Mouse (Mus musculus): Measurements from ENCODE around the gene Eva1a. TPM values are rescaled to one million over a fixed set of nuclear protein-coding genes. Genes with fewer than 3 reads are reported as not detected.

Eva1a gene
- polyA plus RNA-seq, 1 experiment = 3.6 TPM

GRCm38 (mm10) chr6:82084235-82084634 is 43.4 kb downstream of the Eva1a start:
- Histone ChIP-seq H3K4me3 (ENCODE audit: insufficient read depth, low read length) (no peak overlapping the region), H3K27ac (ENCODE audit: insufficient read depth, low read length) (no peak overlapping the region), H3K4me1 (ENCODE audit: control insufficient read depth, insufficient read depth, low read length) (0 out of 2 replicates have a peak, but pooled peaks cover 8% of the 10 kb centered on the region)
- TF ChIP-seq POLR2A (IDR thresholded peaks at IDR 0.05; ENCODE audit: low read depth, low read length) (no peak), CTCF (IDR thresholded peaks at IDR 0.05; ENCODE audit: borderline replicate concordance, insufficient read depth, low read length) (no peak)

DNA sequence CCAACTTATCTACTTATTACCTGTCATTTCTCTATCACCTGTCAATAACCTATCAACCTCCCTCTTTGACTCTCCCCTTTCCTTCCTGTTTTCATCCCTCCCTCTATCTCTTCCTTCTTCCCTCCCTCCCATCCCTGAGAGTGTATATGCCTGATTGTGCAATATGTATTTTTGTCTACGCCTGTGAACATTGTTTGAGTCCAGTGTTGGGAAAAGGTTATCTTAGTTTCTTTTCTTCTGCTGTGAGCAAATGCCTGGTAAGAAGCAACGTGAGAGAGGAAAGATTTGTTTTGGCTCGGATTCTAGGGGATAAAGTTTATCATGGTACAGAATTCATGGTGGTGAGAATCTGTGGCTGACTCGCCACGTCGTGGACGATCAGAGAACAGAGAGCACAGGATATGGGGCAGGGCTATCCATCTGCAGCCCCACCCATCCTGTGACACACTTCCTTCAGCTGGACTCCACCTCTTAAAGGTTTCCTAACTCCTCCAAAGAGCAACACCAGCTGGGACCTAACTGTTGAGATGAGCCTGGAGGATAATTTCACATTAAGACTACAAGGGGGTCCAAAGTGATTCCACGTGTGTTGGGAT is 44.6 kb downstream of the Eva1a start:
- TF ChIP-seq POLR2A (IDR thresholded peaks at IDR 0.05; ENCODE audit: low read depth, low read length) (no peak), CTCF (IDR thresholded peaks at IDR 0.05; ENCODE audit: borderline replicate concordance, insufficient read depth, low read length) (no peak)
- H3K4me1 ChIP-seq (ENCODE audit: control insufficient read depth, insufficient read depth, low read length) = 0 out of 2 replicates have a peak, but pooled peaks cover 8% of the 10 kb centered on the region
- H3K4me3 ChIP-seq (ENCODE audit: insufficient read depth, low read length) = no peak overlapping the region
- no peak overlapping the region for H3K27ac ChIP-seq (ENCODE audit: insufficient read depth, low read length)

- H3K4me3 ChIP-seq (ENCODE audit: insufficient read depth, low read length) = no peak overlapping the region
- no peak overlapping the region for H3K27ac ChIP-seq (ENCODE audit: insufficient read depth, low read length)
- 0 out of 2 replicates have a peak, but pooled peaks cover 8% of the 10 kb centered on the region for H3K4me1 ChIP-seq (ENCODE audit: control insufficient read depth, insufficient read depth, low read length)
- TF ChIP-seq CTCF (IDR thresholded peaks at IDR 0.05; ENCODE audit: borderline replicate concordance, insufficient read depth, low read length) (no peak), POLR2A (IDR thresholded peaks at IDR 0.05; ENCODE audit: low read depth, low read length) (no peak)
Measured at GRCm38 (mm10) chr6:82088133-82088532, 47.3 kb downstream of the Eva1a start.

DNA sequence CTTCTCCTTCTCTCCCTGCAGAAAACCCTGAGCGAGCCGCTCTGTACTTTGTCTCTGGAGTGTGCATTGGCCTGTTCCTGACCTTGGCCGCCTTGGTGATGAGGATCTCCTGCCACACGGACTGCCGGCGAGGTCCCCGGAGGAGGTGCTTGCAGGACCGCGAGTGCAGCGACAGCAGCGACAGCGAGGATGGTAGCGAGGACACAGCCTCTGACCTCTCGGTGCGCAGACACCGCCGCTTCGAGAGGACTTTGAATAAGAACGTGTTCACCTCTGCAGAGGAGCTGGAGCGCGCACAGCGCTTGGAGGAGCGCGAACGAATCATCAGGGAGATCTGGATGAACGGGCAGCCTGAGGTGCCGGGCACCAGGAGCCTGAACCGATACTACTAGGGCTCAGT is 50.9 kb downstream of the Eva1a start:
- Histone ChIP-seq H3K4me1 (ENCODE audit: control insufficient read depth, insufficient read depth, low read length) (0 out of 2 replicates have a peak, but pooled peaks cover 8% of the 10 kb centered on the region), H3K4me3 (ENCODE audit: insufficient read depth, low read length) (no peak overlapping the region), H3K27ac (ENCODE audit: insufficient read depth, low read length) (no peak overlapping the region)
- TF ChIP-seq CTCF (IDR thresholded peaks at IDR 0.05; ENCODE audit: borderline replicate concordance, insufficient read depth, low read length) (no peak), POLR2A (IDR thresholded peaks at IDR 0.05; ENCODE audit: low read depth, low read length) (no peak)

DNA sequence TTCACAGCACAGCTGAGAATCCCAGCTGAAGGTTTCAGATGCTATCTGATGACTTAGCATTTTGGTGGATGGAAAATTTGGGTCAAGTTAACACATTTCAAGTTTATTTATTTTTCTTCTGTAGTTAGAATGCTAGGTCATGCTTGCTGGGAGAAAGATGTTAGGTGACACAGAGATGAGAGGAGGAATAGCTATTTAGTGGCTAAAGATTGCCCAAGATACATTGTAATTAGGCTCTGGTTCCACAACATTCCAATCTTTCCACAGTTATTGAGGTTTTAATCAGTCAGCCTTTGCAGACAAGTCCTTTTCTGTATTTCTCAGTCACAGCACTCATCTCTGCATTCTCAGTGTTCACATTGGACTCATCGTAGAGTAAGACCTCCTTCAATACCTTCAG is 56.9 kb downstream of the Eva1a start:
- H3K4me3 ChIP-seq (ENCODE audit: insufficient read depth, low read length) = no peak overlapping the region
- TF ChIP-seq POLR2A (IDR thresholded peaks at IDR 0.05; ENCODE audit: low read depth, low read length) (no peak), CTCF (IDR thresholded peaks at IDR 0.05; ENCODE audit: borderline replicate concordance, insufficient read depth, low read length) (no peak)
- no peaks in the 10 kb centered on the region for H3K4me1 ChIP-seq (ENCODE audit: control insufficient read depth, insufficient read depth, low read length)
- no peak overlapping the region for H3K27ac ChIP-seq (ENCODE audit: insufficient read depth, low read length)

DNA sequence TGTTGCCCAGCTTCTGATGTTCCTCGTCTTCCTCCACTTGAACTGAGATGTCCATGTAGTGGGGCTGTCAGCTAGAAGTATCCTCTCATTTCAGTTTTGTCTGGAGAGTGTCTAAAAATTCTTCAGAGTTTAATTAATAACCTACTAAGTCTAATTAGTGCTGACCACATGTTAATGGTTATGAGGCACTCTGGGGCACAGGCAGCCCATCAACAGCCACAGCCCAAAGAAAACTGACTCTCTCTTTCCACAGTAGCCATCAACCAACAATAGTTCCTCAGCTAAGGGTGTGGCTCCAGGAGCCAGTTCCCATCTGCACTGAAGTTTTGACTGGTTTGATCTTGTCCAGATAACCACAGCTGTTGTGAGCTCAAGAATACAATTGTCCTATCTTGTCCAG is 57.6 kb downstream of the Eva1a start:
- TF ChIP-seq POLR2A (IDR thresholded peaks at IDR 0.05; ENCODE audit: low read depth, low read length) = no peak
- TF ChIP-seq CTCF (IDR thresholded peaks at IDR 0.05; ENCODE audit: borderline replicate concordance, insufficient read depth, low read length) = no peak
- no peaks in the 10 kb centered on the region for H3K4me1 ChIP-seq (ENCODE audit: control insufficient read depth, insufficient read depth, low read length)
- H3K4me3 ChIP-seq (ENCODE audit: insufficient read depth, low read length) = no peak overlapping the region
- no peak overlapping the region for H3K27ac ChIP-seq (ENCODE audit: insufficient read depth, low read length)

- H3K27ac ChIP-seq (ENCODE audit: insufficient read depth, low read length) = no peak overlapping the region
- TF ChIP-seq CTCF (IDR thresholded peaks at IDR 0.05; ENCODE audit: borderline replicate concordance, insufficient read depth, low read length) (no peak), POLR2A (IDR thresholded peaks at IDR 0.05; ENCODE audit: low read depth, low read length) (no peak)
- H3K4me1 ChIP-seq (ENCODE audit: control insufficient read depth, insufficient read depth, low read length) = peaks cover 7% of the 10 kb centered on the region; the same call in 1 of the 2 replicates
- no peak overlapping the region for H3K4me3 ChIP-seq (ENCODE audit: insufficient read depth, low read length)
Measured at GRCm38 (mm10) chr6:82110473-82110872, 69.6 kb downstream of the Eva1a start.

- no peak overlapping the region for H3K27ac ChIP-seq (ENCODE audit: insufficient read depth, low read length)
- no peak for TF ChIP-seq POLR2A (IDR thresholded peaks at IDR 0.05; ENCODE audit: low read depth, low read length)
- TF ChIP-seq CTCF (IDR thresholded peaks at IDR 0.05; ENCODE audit: borderline replicate concordance, insufficient read depth, low read length) = no peak
Measured at GRCm38 (mm10) chr6:82111111-82111510, 70.3 kb downstream of the Eva1a start.

DNA sequence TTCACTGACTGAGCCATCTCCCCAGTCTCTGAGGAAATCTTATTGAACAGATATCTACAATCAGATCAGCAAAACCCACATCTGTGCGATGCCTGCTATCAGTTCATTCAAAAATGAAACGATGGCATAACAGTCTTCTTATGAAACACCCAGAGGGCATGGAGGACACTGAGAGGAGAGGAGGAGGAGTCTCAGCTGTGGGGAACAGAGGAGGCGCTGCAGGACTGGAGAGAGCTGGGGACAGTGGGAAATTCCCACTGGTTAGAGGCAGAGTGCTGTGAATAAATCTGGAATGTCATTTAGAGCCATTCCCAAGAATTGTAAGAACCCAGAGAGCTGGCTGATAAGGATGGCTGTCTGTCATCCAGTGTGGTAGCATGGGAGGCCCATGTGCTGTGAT is 70.7 kb downstream of the Eva1a start:
- peaks cover 11% of the 10 kb centered on the region for H3K4me1 ChIP-seq (ENCODE audit: control insufficient read depth, insufficient read depth, low read length)
- H3K27ac ChIP-seq (ENCODE audit: insufficient read depth, low read length) = no peak overlapping the region
- no peak for TF ChIP-seq CTCF (IDR thresholded peaks at IDR 0.05; ENCODE audit: borderline replicate concordance, insufficient read depth, low read length)
- TF ChIP-seq POLR2A (IDR thresholded peaks at IDR 0.05; ENCODE audit: low read depth, low read length) = no peak
- no peak overlapping the region for H3K4me3 ChIP-seq (ENCODE audit: insufficient read depth, low read length)

More at GRCm38 (mm10) chr6:82111111-82111510, 70.3 kb downstream of the Eva1a start:
- Histone ChIP-seq H3K4me1 (ENCODE audit: control insufficient read depth, insufficient read depth, low read length) (peaks cover 9% of the 10 kb centered on the region), H3K4me3 (ENCODE audit: insufficient read depth, low read length) (no peak overlapping the region)

- no peak overlapping the region for H3K4me3 ChIP-seq (ENCODE audit: insufficient read depth, low read length)
- TF ChIP-seq CTCF (IDR thresholded peaks at IDR 0.05; ENCODE audit: borderline replicate concordance, insufficient read depth, low read length) (no peak), POLR2A (IDR thresholded peaks at IDR 0.05; ENCODE audit: low read depth, low read length) (no peak)
- no peak overlapping the region for H3K27ac ChIP-seq (ENCODE audit: insufficient read depth, low read length)
- peaks cover 11% of the 10 kb centered on the region for H3K4me1 ChIP-seq (ENCODE audit: control insufficient read depth, insufficient read depth, low read length)
Measured at GRCm38 (mm10) chr6:82112127-82113090, 71.6 kb downstream of the Eva1a start.

Data from embryonic fibroblast, embryonic 13.5 days (primary cell).